Mouse (Mus musculus) E14TG2a.4 (cell line): ENCODE results near the gene Eef1a2.

Source experiments
- CTCF ChIP-seq: conservative IDR thresholded peaks from 2 replicates; pipeline ENCODE4 v1.5.1; 2014; ENCODE audit warnings: low read length
- NANOG ChIP-seq: IDR thresholded peaks from 2 replicates; pipeline ENCODE4 v1.6.1; 2014; ENCODE audit warnings: borderline replicate concordance, low read length, mixed read lengths
- POU5F1 ChIP-seq: IDR thresholded peaks from 2 replicates; pipeline ENCODE4 v1.6.1; 2014; ENCODE audit warnings: low read length, borderline replicate concordance

DNA sequence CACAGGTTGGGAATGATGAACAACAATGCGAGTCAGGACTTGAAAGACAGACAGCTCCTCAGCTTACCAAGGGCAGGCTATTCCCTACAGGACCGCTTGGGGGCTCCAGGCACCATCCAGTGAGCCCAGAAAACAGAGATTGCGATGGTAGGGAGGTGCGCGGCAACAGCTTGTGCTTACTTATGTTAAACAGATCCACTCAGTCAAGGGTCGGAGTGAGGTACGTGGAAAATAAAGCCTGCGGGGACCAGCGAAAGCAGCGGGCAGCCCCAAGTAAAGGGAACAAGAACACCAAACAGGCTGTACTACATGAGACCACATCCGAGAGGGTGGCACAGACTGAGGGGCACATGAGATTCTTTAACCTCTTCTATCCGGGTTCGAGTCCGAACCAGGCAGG lies 29.8 kb upstream of the Eef1a2 start:
- TF ChIP-seq CTCF: peak; percentile 99
- no peak for TF ChIP-seq NANOG
- no peak for TF ChIP-seq POU5F1
